Mouse (Mus musculus) heart, adult 2 months (tissue): Measurements from ENCODE around the gene Zmiz1. TPM values are rescaled to one million over a fixed set of nuclear protein-coding genes. Genes with fewer than 3 reads are reported as not detected.

Experiments used
- DNase-seq, 2 experiments: peaks; one replicate each; pipeline ENCODE4 v3.0.0; 2021
- H3K27ac ChIP-seq: fragments of 200-600 bp; 2 replicates; pipeline ENCODE4 v1.8.1; 2022
- H3K27me3 ChIP-seq: fragments of 200-500 bp; 2 replicates; pipeline ENCODE4 v1.6.1; 2012; ENCODE audit warnings: mild to moderate bottlenecking, low read length, inconsistent platforms, mixed read lengths; ENCODE audit not compliant: control insufficient read depth, insufficient read depth
- H3K36me3 ChIP-seq: fragments of 200-500 bp; 2 replicates; pipeline ENCODE4 v1.6.1; 2012; ENCODE audit warnings: low read length, inconsistent platforms; ENCODE audit not compliant: control insufficient read depth, insufficient read depth
- H3K4me1 ChIP-seq: fragments of 200-500 bp; 2 replicates; pipeline ENCODE4 v1.6.1; 2011; ENCODE audit warnings: low read length; ENCODE audit not compliant: control insufficient read depth, insufficient read depth
- H3K4me3 ChIP-seq: fragments of 200-600 bp; 2 replicates; pipeline ENCODE4 v1.8.1; 2022
- H3K79me2 ChIP-seq: fragments of 200-500 bp; replicated peaks from 2 replicates; pipeline ENCODE4 v1.6.1; 2012; ENCODE audit warnings: mild to moderate bottlenecking, inconsistent platforms, low read length, moderate library complexity, mixed read lengths; ENCODE audit not compliant: control insufficient read depth, insufficient read depth
- H3K9ac ChIP-seq: fragments of 200-500 bp; 2 replicates; pipeline ENCODE4 v1.6.1; 2012; ENCODE audit warnings: low read depth, mild to moderate bottlenecking, control low read depth, inconsistent platforms, low read length, mixed read lengths
- CTCF ChIP-seq: fragments of 200-600 bp; IDR thresholded peaks from 2 replicates; pipeline ENCODE4 v1.8.1; 2022; ENCODE audit warnings: antibody characterized with exemption, mild to moderate bottlenecking, moderate library complexity
- EP300 ChIP-seq: fragments of 200-500 bp; IDR thresholded peaks from 2 replicates; pipeline ENCODE4 v1.6.1; 2011; ENCODE audit warnings: low read depth, low read length, control low read depth; ENCODE audit not compliant: insufficient read depth
- POLR2A ChIP-seq: fragments of 200-500 bp; IDR thresholded peaks from 2 replicates; pipeline ENCODE4 v1.6.1; 2011; ENCODE audit warnings: mild to moderate bottlenecking, low read depth, low read length, control low read depth; ENCODE audit not compliant: insufficient read depth
- WGBS: fragments of 180-500 bp; shearing (Covaris S2); methylation state at CpG from one replicate; pipeline ENCODE4 v1.1.7; 2018; 5-methylcytosine and 5-hydroxymethylcytosine counted together
- intact Hi-C: fragments of 180-260 bp; cut with DNase I; formaldehyde crosslinking; loops from one replicate; pipeline ENCODE4 v1.15.1; 2025
- polyA plus RNA-seq: library from polyadenylated mRNA; depleted of rRNA; stranded (reverse); fragments of >200 nt; gene quantifications from 2 replicates; pipeline ENCODE4 v1.2.3, GENCODE M21; 2012
- total RNA-seq, 2 experiments: library from RNA; stranded (reverse); gene quantifications; 2 replicates each; pipeline ENCODE4 v1.2.3; 2021

Zmiz1 gene
- total and polyA plus RNA-seq, 3 experiments, result 27.1 to 42.0 (median 40.7) TPM

DNA sequence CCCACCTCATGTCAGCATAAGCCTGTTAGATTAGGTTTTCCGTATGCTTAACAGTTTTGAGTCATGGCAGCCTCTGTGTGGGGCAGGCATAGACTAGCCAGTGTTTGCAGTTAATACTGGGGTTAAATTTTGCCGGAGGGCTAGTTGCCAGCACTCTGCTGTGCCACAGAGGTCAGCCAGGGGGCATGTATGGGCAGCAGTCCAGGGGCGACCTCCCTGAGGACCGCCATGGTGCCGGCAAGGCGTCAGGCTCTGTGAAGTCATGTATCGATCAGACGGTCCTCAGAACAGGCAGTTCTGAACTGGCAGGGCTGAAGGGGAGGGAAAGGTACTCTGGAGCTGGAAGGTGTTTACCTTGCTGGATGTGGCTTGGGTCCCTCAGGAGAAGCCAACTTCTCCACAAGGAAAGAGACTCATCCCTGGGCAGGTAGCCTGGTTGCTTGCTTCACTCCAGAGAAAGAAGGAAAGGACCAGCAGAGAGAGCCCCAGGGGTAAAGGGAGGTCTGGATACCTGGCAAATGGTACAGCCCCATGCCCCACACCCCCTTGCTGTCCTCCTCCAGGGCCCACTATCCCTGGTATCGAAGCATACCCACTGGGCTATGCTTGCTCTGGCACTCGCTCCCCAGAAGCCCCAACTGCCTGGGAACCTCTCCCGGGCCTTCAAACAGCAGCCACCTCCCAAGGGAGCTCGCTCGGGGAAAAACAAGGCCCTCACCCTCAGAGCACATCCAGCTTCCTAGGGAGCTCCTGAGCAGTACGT is 151.6 kb downstream of the Zmiz1 start:
- Histone ChIP-seq H3K27me3 (no peaks in the 10 kb centered on the region), H3K4me3 (no peak overlapping the region), H3K36me3 (no peaks in the 10 kb centered on the region; the same call in 1 of the 2 replicates), H3K9ac (peak overlapping the region; percentile 57), H3K4me1 (peaks cover 33% of the 10 kb centered on the region), H3K27ac (peak overlapping the region; percentile 40), H3K79me2 (peaks cover 7% of the 10 kb centered on the region)
- TF ChIP-seq CTCF, result no peak
- TF ChIP-seq EP300, result no peak
- no peak for TF ChIP-seq POLR2A
- WGBS, result 37% methylated on average over 14 of the region's 14 CpGs
- no peak for DNase-seq
- intact Hi-C loops, result no loop called here

- Histone ChIP-seq H3K36me3 (no peaks in the 10 kb centered on the region; the same call in 1 of the 2 replicates), H3K27ac (peak overlapping the region; percentile 40), H3K4me3 (no peak overlapping the region), H3K79me2 (peaks cover 7% of the 10 kb centered on the region), H3K4me1 (peaks cover 31% of the 10 kb centered on the region), H3K27me3 (no peaks in the 10 kb centered on the region), H3K9ac (no peak overlapping the region)
- 69% methylated on average over 9 of the region's 9 CpGs for WGBS
- TF ChIP-seq CTCF (no peak), POLR2A (no peak), EP300 (no peak)
- DNase-seq, result no peak
- intact Hi-C loops, result no loop called here
Measured at GRCm38 (mm10) chr14:25611159-25611697, 152.2 kb downstream of the Zmiz1 start.

DNA sequence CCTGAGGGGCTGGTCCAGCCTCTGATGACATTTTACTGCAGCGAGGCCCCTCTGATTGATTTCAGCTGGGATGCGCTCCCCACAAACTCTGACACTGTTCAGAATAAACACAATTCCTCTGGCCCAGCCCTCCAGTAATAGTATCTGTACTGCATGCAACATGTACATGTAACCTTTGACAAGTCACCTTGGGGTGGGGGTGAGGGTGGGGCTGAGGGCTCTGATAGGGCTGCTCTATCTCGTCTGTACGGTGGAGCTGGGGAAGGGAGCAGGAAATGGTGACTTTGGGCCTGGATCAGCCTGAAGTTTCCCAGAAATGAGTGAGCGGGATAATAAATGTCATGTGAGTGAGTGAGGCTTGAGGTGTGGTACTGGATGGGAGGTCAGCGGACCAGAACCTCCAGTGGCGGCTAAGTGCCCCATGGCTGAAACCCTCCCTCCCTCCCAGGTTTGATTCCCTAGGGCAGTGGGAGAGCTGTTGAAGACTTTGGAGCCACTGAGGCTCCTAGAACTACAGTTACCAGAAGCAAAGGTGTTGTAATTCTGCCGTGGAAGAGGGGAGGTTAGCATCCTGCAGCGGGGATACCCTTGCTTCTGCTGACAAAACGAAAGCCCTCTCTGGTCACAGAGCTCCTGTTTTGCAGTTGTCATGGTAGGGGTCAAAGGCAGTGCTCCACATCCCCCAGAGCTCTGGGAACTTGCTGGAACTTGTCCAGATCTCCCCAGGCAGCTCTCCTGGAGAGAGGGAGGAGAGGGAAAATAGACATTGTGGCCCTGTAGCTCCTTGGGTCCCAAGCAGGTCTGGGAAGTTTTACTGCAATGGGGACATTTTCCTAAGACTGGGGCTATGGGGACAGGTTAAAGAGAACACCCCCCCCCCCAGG is 153.1 kb downstream of the Zmiz1 start:
- Histone ChIP-seq H3K9ac (no peak overlapping the region), H3K27ac (no peak overlapping the region; the same call in 1 of the 2 replicates), H3K27me3 (no peaks in the 10 kb centered on the region), H3K36me3 (no peaks in the 10 kb centered on the region; the same call in 1 of the 2 replicates), H3K4me3 (no peak overlapping the region), H3K4me1 (peaks cover 30% of the 10 kb centered on the region), H3K79me2 (peaks cover 7% of the 10 kb centered on the region)
- WGBS, result 65% methylated on average over 10 of the region's 10 CpGs
- TF ChIP-seq EP300 (no peak), CTCF (no peak), POLR2A (no peak)
- intact Hi-C loops, result no loop called here
- DNase-seq, result no peak

DNA sequence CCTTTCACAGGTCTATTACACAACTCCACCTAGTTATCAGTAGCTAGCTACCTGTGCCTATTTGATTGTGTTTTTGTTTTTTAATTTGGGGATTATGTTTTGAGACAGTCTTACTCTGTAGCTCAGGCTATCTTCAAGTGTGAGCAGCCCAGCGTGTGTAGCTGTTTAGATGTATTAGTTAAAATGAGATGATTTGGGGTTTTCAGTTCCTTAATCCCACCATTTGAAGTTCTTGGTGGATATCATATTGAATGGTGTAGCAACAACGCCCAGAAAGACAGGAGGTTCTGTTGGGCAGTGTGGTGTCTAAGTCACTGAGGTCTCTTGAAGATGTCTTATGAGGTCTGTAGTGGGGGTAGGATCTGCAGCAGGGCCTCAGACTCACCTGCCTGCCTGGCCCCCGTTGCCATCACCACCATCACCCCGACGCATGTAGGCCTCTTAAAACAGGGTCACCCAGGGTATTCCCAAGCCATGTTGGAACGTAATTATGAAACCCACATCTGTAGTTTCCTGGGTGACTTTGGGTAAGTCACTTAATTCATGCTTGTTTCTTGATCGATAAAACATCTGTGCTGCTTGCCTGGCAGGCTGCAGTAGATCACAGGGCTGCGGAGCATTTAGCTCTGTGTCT is 155.1 kb downstream of the Zmiz1 start:
- no peak for TF ChIP-seq POLR2A
- TF ChIP-seq CTCF, result no peak
- no peak for TF ChIP-seq EP300
- no peaks in the 10 kb centered on the region; the same call in 1 of the 2 replicates for H3K36me3 ChIP-seq
- H3K9ac ChIP-seq, result no peak overlapping the region
- peak overlapping the region; percentile 43 for H3K27ac ChIP-seq
- no peak for DNase-seq
- H3K27me3 ChIP-seq, result no peaks in the 10 kb centered on the region
- intact Hi-C loops, result no loop called here
- H3K79me2 ChIP-seq, result peaks cover 8% of the 10 kb centered on the region
- no peak overlapping the region for H3K4me3 ChIP-seq
- peaks cover 24% of the 10 kb centered on the region for H3K4me1 ChIP-seq
- WGBS, result 63% methylated on average over 8 of the region's 8 CpGs

GRCm38 (mm10) chr14:25614684-25615083 is 155.7 kb downstream of the Zmiz1 start:
- no peak for TF ChIP-seq POLR2A
- TF ChIP-seq EP300, result 0 out of 2 replicates have a peak, but pooled peaks have one; percentile 25
- no peak for TF ChIP-seq CTCF
- H3K79me2 ChIP-seq, result peaks cover 9% of the 10 kb centered on the region
- H3K27ac ChIP-seq, result peak overlapping the region; percentile 43
- no peaks in the 10 kb centered on the region for H3K27me3 ChIP-seq
- DNase-seq, result peak in 1 of 2 experiments; percentile 61
- WGBS, result 33% methylated on average over 5 of the region's 5 CpGs
- H3K36me3 ChIP-seq, result no peaks in the 10 kb centered on the region; the same call in 1 of the 2 replicates
- intact Hi-C loops, result no loop called here
- no peak overlapping the region for H3K4me3 ChIP-seq
- H3K9ac ChIP-seq, result no peak overlapping the region
- peaks cover 25% of the 10 kb centered on the region for H3K4me1 ChIP-seq
